Mouse (Mus musculus): ENCODE data around the gene Clec16a. TPM values are rescaled to one million over a fixed set of nuclear protein-coding genes. Genes with fewer than 3 reads are reported as not detected.

Gene Clec16a
- 51.0 and 53.9 TPM in 2 replicates for polyA plus RNA-seq (2016; fragmentation: Nextera tagmentation; extraction: Ambion mirVana)

- Histone ChIP-seq H3K4me1 (peaks cover 40% of the 10 kb centered on the region), H3K27ac (0 out of 2 replicates have a peak within 1 kb of the TSS, but pooled peaks have one; percentile 27), H3K36me3 (replicated peaks) (no peaks in the 10 kb centered on the region), H3K9ac (peak within 1 kb of the TSS; percentile 83), H3K4me3 (replicated peaks) (peak within 1 kb of the TSS; percentile 90), H3K27me3 (no peaks in the 10 kb centered on the region), H3K4me2 (peak within 1 kb of the TSS; percentile 81), H3K9me3 (no peaks in the 10 kb centered on the region)
- under 1% methylated on average over 58 of the region's 58 CpGs for WGBS
- ATAC-seq (ENCODE audit: low FRiP score): peak; percentile 92
These were observed at the start of gene Clec16a for GRCm38 (mm10) chr16:10544995-10545622. Gene Clec16a (plus strand): TSS chr16:10545339.

GRCm38 (mm10) chr16:10495824-10496298 lies 49.3 kb upstream of the Clec16a start:
- H3K9ac ChIP-seq: no peak overlapping the region
- ATAC-seq (ENCODE audit: low FRiP score): no peak
- H3K4me3 ChIP-seq (replicated peaks): no peak overlapping the region
- no peaks in the 10 kb centered on the region for H3K9me3 ChIP-seq
- no peaks in the 10 kb centered on the region for H3K4me1 ChIP-seq
- H3K4me2 ChIP-seq: no peak overlapping the region
- no peaks in the 10 kb centered on the region for H3K36me3 ChIP-seq (replicated peaks)
- WGBS: 79% methylated on average over 2 of the region's 2 CpGs
- 0 out of 2 replicates have a peak, but pooled peaks cover under 1% of the 10 kb centered on the region for H3K27me3 ChIP-seq
- H3K27ac ChIP-seq: no peak overlapping the region

- H3K27me3 ChIP-seq: peaks cover 7% of the 10 kb centered on the region; the same call in 1 of the 2 replicates
- H3K4me3 ChIP-seq (replicated peaks): no peak overlapping the region
- no peaks in the 10 kb centered on the region for H3K9me3 ChIP-seq
- ATAC-seq (ENCODE audit: low FRiP score): no peak
- 80% methylated on average over 5 of the region's 5 CpGs for WGBS
- H3K4me2 ChIP-seq: no peak overlapping the region
- H3K9ac ChIP-seq: no peak overlapping the region
- no peak overlapping the region for H3K27ac ChIP-seq
- H3K36me3 ChIP-seq (replicated peaks): no peaks in the 10 kb centered on the region
- H3K4me1 ChIP-seq: no peaks in the 10 kb centered on the region
These were observed 47.0 kb upstream of the Clec16a start for GRCm38 (mm10) chr16:10498096-10498602.

GRCm38 (mm10) chr16:10499122-10499521 lies 46.0 kb upstream of the Clec16a start:
- 62% methylated on average over 1 of the region's 1 CpGs for WGBS
- H3K27me3 ChIP-seq: peaks cover 7% of the 10 kb centered on the region; the same call in 1 of the 2 replicates
- H3K27ac ChIP-seq: no peak overlapping the region
- H3K9ac ChIP-seq: no peak overlapping the region
- no peaks in the 10 kb centered on the region for H3K9me3 ChIP-seq
- H3K4me2 ChIP-seq: no peak overlapping the region
- H3K4me3 ChIP-seq (replicated peaks): no peak overlapping the region
- H3K36me3 ChIP-seq (replicated peaks): no peaks in the 10 kb centered on the region
- no peak for ATAC-seq (ENCODE audit: low FRiP score)
- H3K4me1 ChIP-seq: no peaks in the 10 kb centered on the region

- no peaks in the 10 kb centered on the region for H3K9me3 ChIP-seq
- no peak overlapping the region for H3K4me2 ChIP-seq
- no peak overlapping the region for H3K4me3 ChIP-seq (replicated peaks)
- no peak for ATAC-seq (ENCODE audit: low FRiP score)
- WGBS: 15% methylated on average over 8 of the region's 8 CpGs
- H3K9ac ChIP-seq: no peak overlapping the region
- no peaks in the 10 kb centered on the region for H3K36me3 ChIP-seq (replicated peaks)
- peaks cover 7% of the 10 kb centered on the region; the same call in 1 of the 2 replicates for H3K27me3 ChIP-seq
- H3K27ac ChIP-seq: no peak overlapping the region
- H3K4me1 ChIP-seq: no peaks in the 10 kb centered on the region
These were observed 43.3 kb upstream of the Clec16a start for GRCm38 (mm10) chr16:10501865-10502264.

- Histone ChIP-seq H3K9me3 (no peaks in the 10 kb centered on the region), H3K27me3 (peaks cover 7% of the 10 kb centered on the region; the same call in 1 of the 2 replicates), H3K4me2 (no peak overlapping the region), H3K9ac (no peak overlapping the region), H3K36me3 (replicated peaks) (no peaks in the 10 kb centered on the region), H3K4me1 (0 out of 2 replicates have a peak, but pooled peaks cover 5% of the 10 kb centered on the region), H3K4me3 (replicated peaks) (no peak overlapping the region), H3K27ac (no peak overlapping the region)
- WGBS: 75% methylated on average over 2 of the region's 2 CpGs
- no peak for ATAC-seq (ENCODE audit: low FRiP score)
These were observed 42.1 kb upstream of the Clec16a start for GRCm38 (mm10) chr16:10503058-10503457.

GRCm38 (mm10) chr16:10507445-10507844 lies 37.7 kb upstream of the Clec16a start:
- Histone ChIP-seq H3K9me3 (no peaks in the 10 kb centered on the region), H3K27ac (no peak overlapping the region), H3K27me3 (peaks cover under 1% of the 10 kb centered on the region; the same call in 1 of the 2 replicates), H3K4me3 (replicated peaks) (no peak overlapping the region), H3K9ac (no peak overlapping the region), H3K4me1 (0 out of 2 replicates have a peak, but pooled peaks cover 5% of the 10 kb centered on the region), H3K36me3 (replicated peaks) (no peaks in the 10 kb centered on the region), H3K4me2 (no peak overlapping the region)
- no peak for ATAC-seq (ENCODE audit: low FRiP score)
- 21% methylated on average over 4 of the region's 4 CpGs for WGBS

- Histone ChIP-seq H3K4me1 (0 out of 2 replicates have a peak, but pooled peaks cover 5% of the 10 kb centered on the region), H3K27me3 (no peaks in the 10 kb centered on the region), H3K36me3 (replicated peaks) (no peaks in the 10 kb centered on the region), H3K4me3 (replicated peaks) (no peak overlapping the region), H3K9me3 (no peaks in the 10 kb centered on the region), H3K4me2 (no peak overlapping the region), H3K27ac (no peak overlapping the region), H3K9ac (no peak overlapping the region)
- WGBS: 77% methylated on average over 6 of the region's 6 CpGs
- no peak for ATAC-seq (ENCODE audit: low FRiP score)
These were observed 36.4 kb upstream of the Clec16a start for GRCm38 (mm10) chr16:10508691-10509090.

GRCm38 (mm10) chr16:10510477-10511133 lies 34.5 kb upstream of the Clec16a start:
- Histone ChIP-seq H3K27ac (no peak overlapping the region), H3K4me1 (0 out of 2 replicates have a peak, but pooled peaks cover 5% of the 10 kb centered on the region), H3K27me3 (no peaks in the 10 kb centered on the region), H3K9ac (no peak overlapping the region), H3K9me3 (no peaks in the 10 kb centered on the region), H3K36me3 (replicated peaks) (no peaks in the 10 kb centered on the region), H3K4me3 (replicated peaks) (no peak overlapping the region), H3K4me2 (no peak overlapping the region)
- 55% methylated on average over 14 of the region's 14 CpGs for WGBS
- no peak for ATAC-seq (ENCODE audit: low FRiP score)

- Histone ChIP-seq H3K36me3 (replicated peaks) (no peaks in the 10 kb centered on the region), H3K9me3 (no peaks in the 10 kb centered on the region), H3K4me1 (0 out of 2 replicates have a peak, but pooled peaks cover 5% of the 10 kb centered on the region), H3K27me3 (no peaks in the 10 kb centered on the region), H3K4me2 (no peak overlapping the region), H3K4me3 (replicated peaks) (no peak overlapping the region), H3K27ac (no peak overlapping the region), H3K9ac (no peak overlapping the region)
- no peak for ATAC-seq (ENCODE audit: low FRiP score)
- 88% methylated on average over 12 of the region's 12 CpGs for WGBS
These were observed 34.0 kb upstream of the Clec16a start for GRCm38 (mm10) chr16:10511134-10511520.

GRCm38 (mm10) chr16:10515953-10516572 lies 29.1 kb upstream of the Clec16a start:
- Histone ChIP-seq H3K9ac (no peak overlapping the region), H3K36me3 (replicated peaks) (no peaks in the 10 kb centered on the region), H3K27me3 (no peaks in the 10 kb centered on the region; the same call in 1 of the 2 replicates), H3K9me3 (no peaks in the 10 kb centered on the region), H3K4me1 (no peaks in the 10 kb centered on the region), H3K27ac (no peak overlapping the region), H3K4me2 (no peak overlapping the region), H3K4me3 (replicated peaks) (no peak overlapping the region)
- 93% methylated on average over 12 of the region's 12 CpGs for WGBS
- ATAC-seq (ENCODE audit: low FRiP score): no peak

GRCm38 (mm10) chr16:10518030-10518429 lies 27.1 kb upstream of the Clec16a start:
- no peaks in the 10 kb centered on the region for H3K36me3 ChIP-seq (replicated peaks)
- H3K27me3 ChIP-seq: no peaks in the 10 kb centered on the region; the same call in 1 of the 2 replicates
- no peak overlapping the region for H3K4me2 ChIP-seq
- H3K9ac ChIP-seq: no peak overlapping the region
- no peaks in the 10 kb centered on the region for H3K9me3 ChIP-seq
- 55% methylated on average over 5 of the region's 5 CpGs for WGBS
- ATAC-seq (ENCODE audit: low FRiP score): no peak
- no peak overlapping the region for H3K4me3 ChIP-seq (replicated peaks)
- no peak overlapping the region for H3K27ac ChIP-seq
- H3K4me1 ChIP-seq: no peaks in the 10 kb centered on the region
